Mouse (Mus musculus): ENCODE results near the gene Sumo3.

The Sumo3 gene

GRCm38 (mm10) chr10:77589749-77590148 is 16.1 kb upstream of the Sumo3 start:
- DNase-seq = no peak

- DNase-seq = peak; percentile 62 to 69
Observed at GRCm38 (mm10) chr10:77590812-77591211, 15.1 kb upstream of the Sumo3 start.

GRCm38 (mm10) chr10:77591546-77591945 is 14.4 kb upstream of the Sumo3 start:
- no peak for DNase-seq

GRCm38 (mm10) chr10:77596060-77596459 is 9.8 kb upstream of the Sumo3 start:
- DNase-seq = no peak

GRCm38 (mm10) chr10:77603021-77603420 is 2.9 kb upstream of the Sumo3 start:
- DNase-seq = no peak

GRCm38 (mm10) chr10:77604111-77604510 is 1.8 kb upstream of the Sumo3 start:
- DNase-seq = no peak

- DNase-seq = no peak
Observed at GRCm38 (mm10) chr10:77604958-77605357, 939 bp upstream of the Sumo3 start.

- DNase-seq = no peak
Observed at GRCm38 (mm10) chr10:77605368-77605767, 529 bp upstream of the Sumo3 start.

- no peak for DNase-seq
Observed at GRCm38 (mm10) chr10:77606855-77607254, 958 bp downstream of the Sumo3 start.

- no peak for DNase-seq
Observed at GRCm38 (mm10) chr10:77607441-77607840, 1.5 kb downstream of the Sumo3 start.

- DNase-seq = no peak
Observed at GRCm38 (mm10) chr10:77608589-77608988, 2.7 kb downstream of the Sumo3 start.

GRCm38 (mm10) chr10:77610221-77610961 is 4.5 kb downstream of the Sumo3 start:
- peak; percentile 45 to 51 for DNase-seq

- DNase-seq = no peak
Observed at GRCm38 (mm10) chr10:77613409-77613808, 7.5 kb downstream of the Sumo3 start.

- DNase-seq = no peak
Observed at GRCm38 (mm10) chr10:77615647-77616046, 9.8 kb downstream of the Sumo3 start.

- DNase-seq = no peak
Observed at GRCm38 (mm10) chr10:77616166-77616565, 10.3 kb downstream of the Sumo3 start.

GRCm38 (mm10) chr10:77616926-77617325 is 11.0 kb downstream of the Sumo3 start:
- no peak for DNase-seq

GRCm38 (mm10) chr10:77621546-77621945 is 15.6 kb downstream of the Sumo3 start:
- no peak for DNase-seq

- peak; percentile 91 to 94 for DNase-seq
Observed at GRCm38 (mm10) chr10:77622055-77622988, 16.4 kb downstream of the Sumo3 start, which contains the start of gene Ube2g2. TSS of gene Ube2g2 (plus strand) at chr10:77622275.

GRCm38 (mm10) chr10:77623069-77623492 is 17.2 kb downstream of the Sumo3 start:
- DNase-seq = peak; percentile 55 to 64

GRCm38 (mm10) chr10:77623639-77624400 is 17.9 kb downstream of the Sumo3 start:
- no peak for DNase-seq

GRCm38 (mm10) chr10:77624570-77624995 is 18.7 kb downstream of the Sumo3 start:
- no peak for DNase-seq

- no peak for DNase-seq
Observed at GRCm38 (mm10) chr10:77626036-77626435, 20.1 kb downstream of the Sumo3 start.

GRCm38 (mm10) chr10:77626591-77626990 is 20.7 kb downstream of the Sumo3 start:
- no peak for DNase-seq

Measured in cerebellum, postnatal 36 days (tissue).